Mouse (Mus musculus): ENCODE measurements around the gene Thrsp. TPM values are rescaled to one million over a fixed set of nuclear protein-coding genes. Genes with fewer than 3 reads are reported as not detected.
"Not testable (repeated sequence)": the region's sequence is repeated elsewhere in the genome, so short reads cannot be mapped to it uniquely, and the experiment has no call there.

Gene Thrsp
- polyA plus RNA-seq, 1 experiment: not detected

GRCm38 (mm10) chr7:97438986-97439385 is 21.5 kb upstream of the Thrsp start:
- Histone ChIP-seq H3K27me3 (ENCODE audit: control insufficient read depth) (no peaks in the 10 kb centered on the region; the same call in 1 of the 2 replicates), H3K36me3 (ENCODE audit: control insufficient read depth) (no peaks in the 10 kb centered on the region), H3K4me1 (ENCODE audit: control insufficient read depth) (no peaks in the 10 kb centered on the region), H3K9me3 (ENCODE audit: control insufficient read depth, low read length) (peaks cover 14% of the 10 kb centered on the region), H3K4me3 (replicated peaks) (no peak overlapping the region)
- no peak for TF ChIP-seq TAL1 (IDR thresholded peaks at IDR 0.05; ENCODE audit: low read length)
- no peak for TF ChIP-seq GATA1 (IDR thresholded peaks at IDR 0.05; ENCODE audit: low read length)

GRCm38 (mm10) chr7:97434517-97434916 is 17.0 kb upstream of the Thrsp start:
- no peak for TF ChIP-seq TAL1 (IDR thresholded peaks at IDR 0.05; ENCODE audit: low read length)
- TF ChIP-seq GATA1 (IDR thresholded peaks at IDR 0.05; ENCODE audit: low read length): no peak

GRCm38 (mm10) chr7:97433517-97433916 is 16.0 kb upstream of the Thrsp start:
- H3K27me3 ChIP-seq (ENCODE audit: control insufficient read depth); H3K36me3 ChIP-seq (ENCODE audit: control insufficient read depth); H3K4me1 ChIP-seq (ENCODE audit: control insufficient read depth); H3K4me3 ChIP-seq (replicated peaks); H3K9me3 ChIP-seq (ENCODE audit: control insufficient read depth, low read length): not testable (repeated sequence)

More at GRCm38 (mm10) chr7:97434517-97434916, 17.0 kb upstream of the Thrsp start:
- Histone ChIP-seq H3K4me1 (ENCODE audit: control insufficient read depth) (no peaks in the 10 kb centered on the region), H3K4me3 (replicated peaks) (no peak overlapping the region), H3K36me3 (ENCODE audit: control insufficient read depth) (no peaks in the 10 kb centered on the region), H3K27me3 (ENCODE audit: control insufficient read depth) (no peaks in the 10 kb centered on the region), H3K9me3 (ENCODE audit: control insufficient read depth, low read length) (no peaks in the 10 kb centered on the region)

- TF ChIP-seq GATA1 (IDR thresholded peaks at IDR 0.05; ENCODE audit: low read length) (no peak), TAL1 (IDR thresholded peaks at IDR 0.05; ENCODE audit: low read length) (no peak)
- Histone ChIP-seq H3K9me3 (ENCODE audit: control insufficient read depth, low read length) (no peaks in the 10 kb centered on the region), H3K4me1 (ENCODE audit: control insufficient read depth) (peaks cover 4% of the 10 kb centered on the region), H3K36me3 (ENCODE audit: control insufficient read depth) (no peaks in the 10 kb centered on the region), H3K4me3 (replicated peaks) (no peak overlapping the region), H3K27me3 (ENCODE audit: control insufficient read depth) (no peaks in the 10 kb centered on the region)
Observed at GRCm38 (mm10) chr7:97429705-97430104, 12.2 kb upstream of the Thrsp start.

GRCm38 (mm10) chr7:97427778-97428420 is 10.4 kb upstream of the Thrsp start:
- Histone ChIP-seq H3K4me1 (ENCODE audit: control insufficient read depth) (peaks cover 4% of the 10 kb centered on the region), H3K36me3 (ENCODE audit: control insufficient read depth) (no peaks in the 10 kb centered on the region), H3K4me3 (replicated peaks) (no peak overlapping the region), H3K27me3 (ENCODE audit: control insufficient read depth) (no peaks in the 10 kb centered on the region), H3K9me3 (ENCODE audit: control insufficient read depth, low read length) (no peaks in the 10 kb centered on the region)
- no peak for TF ChIP-seq GATA1 (IDR thresholded peaks at IDR 0.05; ENCODE audit: low read length)
- TF ChIP-seq TAL1 (IDR thresholded peaks at IDR 0.05; ENCODE audit: low read length): no peak

GRCm38 (mm10) chr7:97427296-97427695 is 9.8 kb upstream of the Thrsp start:
- Histone ChIP-seq H3K27me3 (ENCODE audit: control insufficient read depth) (no peaks in the 10 kb centered on the region), H3K4me3 (replicated peaks) (no peak overlapping the region), H3K9me3 (ENCODE audit: control insufficient read depth, low read length) (no peaks in the 10 kb centered on the region), H3K4me1 (ENCODE audit: control insufficient read depth) (peaks cover 4% of the 10 kb centered on the region), H3K36me3 (ENCODE audit: control insufficient read depth) (no peaks in the 10 kb centered on the region)
- no peak for TF ChIP-seq TAL1 (IDR thresholded peaks at IDR 0.05; ENCODE audit: low read length)
- TF ChIP-seq GATA1 (IDR thresholded peaks at IDR 0.05; ENCODE audit: low read length): no peak

- Histone ChIP-seq H3K27me3 (ENCODE audit: control insufficient read depth) (no peaks in the 10 kb centered on the region), H3K4me1 (ENCODE audit: control insufficient read depth) (peaks cover 4% of the 10 kb centered on the region), H3K36me3 (ENCODE audit: control insufficient read depth) (no peaks in the 10 kb centered on the region), H3K4me3 (replicated peaks) (no peak overlapping the region), H3K9me3 (ENCODE audit: control insufficient read depth, low read length) (no peaks in the 10 kb centered on the region)
- no peak for TF ChIP-seq TAL1 (IDR thresholded peaks at IDR 0.05; ENCODE audit: low read length)
Observed at GRCm38 (mm10) chr7:97426566-97426965, 9.0 kb upstream of the Thrsp start.

- no peaks in the 10 kb centered on the region for H3K9me3 ChIP-seq (ENCODE audit: control insufficient read depth, low read length)
- H3K36me3 ChIP-seq (ENCODE audit: control insufficient read depth): no peaks in the 10 kb centered on the region
- H3K4me1 ChIP-seq (ENCODE audit: control insufficient read depth): peaks cover 4% of the 10 kb centered on the region
- H3K4me3 ChIP-seq (replicated peaks): no peak overlapping the region
- H3K27me3 ChIP-seq (ENCODE audit: control insufficient read depth): no peaks in the 10 kb centered on the region
- no peak for TF ChIP-seq GATA1 (IDR thresholded peaks at IDR 0.05; ENCODE audit: low read length)
- TF ChIP-seq TAL1 (IDR thresholded peaks at IDR 0.05; ENCODE audit: low read length): no peak
Observed at GRCm38 (mm10) chr7:97424621-97425245, 7.2 kb upstream of the Thrsp start.

GRCm38 (mm10) chr7:97423754-97424153 is 6.2 kb upstream of the Thrsp start:
- Histone ChIP-seq H3K36me3 (ENCODE audit: control insufficient read depth) (no peaks in the 10 kb centered on the region), H3K4me3 (replicated peaks) (no peak overlapping the region), H3K27me3 (ENCODE audit: control insufficient read depth) (no peaks in the 10 kb centered on the region), H3K4me1 (ENCODE audit: control insufficient read depth) (peaks cover 4% of the 10 kb centered on the region), H3K9me3 (ENCODE audit: control insufficient read depth, low read length) (no peaks in the 10 kb centered on the region)
- TF ChIP-seq TAL1 (IDR thresholded peaks at IDR 0.05; ENCODE audit: low read length) (no peak), GATA1 (IDR thresholded peaks at IDR 0.05; ENCODE audit: low read length) (no peak)

Data from erythroblast, embryonic 14.5 days (primary cell).